Mouse (Mus musculus) cortical plate, adult 2 months (tissue): ENCODE data around the gene Jak2. TPM values are rescaled to one million over a fixed set of nuclear protein-coding genes. Genes with fewer than 3 reads are reported as not detected.

Experiments used
- H3K27ac ChIP-seq: fragments of 200-500 bp; 2 replicates; pipeline ENCODE4 v1.5.1; 2012; ENCODE audit warnings: low read length, control low read depth, inconsistent platforms; ENCODE audit not compliant: insufficient read depth
- H3K4me1 ChIP-seq: fragments of 200-500 bp; 2 replicates; pipeline ENCODE4 v1.6.1; 2011; ENCODE audit warnings: low read length; ENCODE audit not compliant: control insufficient read depth, insufficient read depth
- H3K4me3 ChIP-seq: fragments of 200-500 bp; 2 replicates; pipeline ENCODE4 v1.5.1; 2011; ENCODE audit warnings: mild to moderate bottlenecking, low read length, control low read depth; ENCODE audit not compliant: insufficient read depth
- CTCF ChIP-seq: fragments of 200-500 bp; IDR thresholded peaks from 2 replicates; pipeline ENCODE4 v1.5.1; 2011; ENCODE audit warnings: mild to moderate bottlenecking, control low read depth, low read length; ENCODE audit not compliant: insufficient read depth; ENCODE audit errors: extremely low read depth
- POLR2A ChIP-seq: fragments of 200-500 bp; IDR thresholded peaks from 2 replicates; pipeline ENCODE4 v1.6.1; 2011; ENCODE audit warnings: mild to moderate bottlenecking, low read length, control low read depth; ENCODE audit not compliant: insufficient read depth; ENCODE audit errors: extremely low read depth
- polyA plus RNA-seq: library from polyadenylated mRNA; depleted of rRNA; stranded (reverse); fragments of >200 nt; gene quantifications from 2 replicates; pipeline ENCODE4 v1.2.3, GENCODE M21; 2012

Gene Jak2
- polyA plus RNA-seq, 1 experiment = 18.4 TPM

GRCm38 (mm10) chr19:29268788-29269321 lies 17.2 kb downstream of the Jak2 start:
- Histone ChIP-seq H3K27ac (no peak overlapping the region), H3K4me3 (no peak overlapping the region), H3K4me1 (peaks cover 10% of the 10 kb centered on the region)
- TF ChIP-seq CTCF (no peak), POLR2A (no peak)

GRCm38 (mm10) chr19:29270226-29270625 lies 18.6 kb downstream of the Jak2 start:
- Histone ChIP-seq H3K4me3 (no peak overlapping the region), H3K4me1 (peaks cover 8% of the 10 kb centered on the region), H3K27ac (no peak overlapping the region)
- no peak for TF ChIP-seq POLR2A

- Histone ChIP-seq H3K27ac (peak overlapping the region; percentile 84), H3K4me3 (peak overlapping the region; percentile 27), H3K4me1 (peaks cover 8% of the 10 kb centered on the region)
- no peak for TF ChIP-seq POLR2A
- no peak for TF ChIP-seq CTCF
Observed at GRCm38 (mm10) chr19:29271147-29271578, 19.5 kb downstream of the Jak2 start.

- Histone ChIP-seq H3K4me1 (peaks cover 5% of the 10 kb centered on the region; the same call in 1 of the 2 replicates), H3K27ac (no peak overlapping the region), H3K4me3 (no peak overlapping the region)
- TF ChIP-seq CTCF (no peak), POLR2A (no peak)
Observed at GRCm38 (mm10) chr19:29272011-29272809, 20.6 kb downstream of the Jak2 start.

- no peaks in the 10 kb centered on the region for H3K4me1 ChIP-seq
- no peak overlapping the region for H3K4me3 ChIP-seq
- TF ChIP-seq POLR2A = no peak
- no peak for TF ChIP-seq CTCF
- H3K27ac ChIP-seq = no peak overlapping the region
Observed at GRCm38 (mm10) chr19:29276414-29276813, 24.8 kb downstream of the Jak2 start.

GRCm38 (mm10) chr19:29278944-29279587 lies 27.4 kb downstream of the Jak2 start:
- Histone ChIP-seq H3K4me3 (no peak overlapping the region), H3K27ac (no peak overlapping the region), H3K4me1 (no peaks in the 10 kb centered on the region)
- no peak for TF ChIP-seq CTCF
- TF ChIP-seq POLR2A = no peak

- Histone ChIP-seq H3K4me1 (peaks cover 6% of the 10 kb centered on the region; the same call in 1 of the 2 replicates), H3K27ac (no peak overlapping the region), H3K4me3 (no peak overlapping the region)
- TF ChIP-seq CTCF = no peak
- TF ChIP-seq POLR2A = no peak
Observed at GRCm38 (mm10) chr19:29285451-29285869, 33.8 kb downstream of the Jak2 start.

- no peak overlapping the region for H3K4me3 ChIP-seq
- peaks cover 6% of the 10 kb centered on the region; the same call in 1 of the 2 replicates for H3K4me1 ChIP-seq
- H3K27ac ChIP-seq = no peak overlapping the region
- TF ChIP-seq CTCF (no peak), POLR2A (no peak)
Observed at GRCm38 (mm10) chr19:29287863-29288262, 36.2 kb downstream of the Jak2 start.

- Histone ChIP-seq H3K4me3 (no peak overlapping the region), H3K4me1 (no peaks in the 10 kb centered on the region), H3K27ac (no peak overlapping the region)
- no peak for TF ChIP-seq POLR2A
- TF ChIP-seq CTCF = no peak
Observed at GRCm38 (mm10) chr19:29291532-29291931, 39.9 kb downstream of the Jak2 start.
